Comparison of ENCODE assay signal across 12 mouse cellular contexts in genomic region chr9:123467141-123467620, GRCm38 (mm10). TPM values are rescaled to one million over a fixed set of nuclear protein-coding genes. Genes with fewer than 3 reads are reported as not detected.
DNase-seq lines count a peak whose midpoint lies in the region; ATAC-seq and TF ChIP-seq lines count a peak whose summit lies in the region.
"Had no signal": no experiment of that assay in that cellular context is flagged by ENCODE, and none has a peak within 500 bp of the region (broad histone marks: within the 10 kb centered on the region; RNA-seq: fewer than 3 reads in every experiment).

No protein-coding gene starts in this region.

- no peak for ATAC-seq in megakaryocyte progenitor cell, adult 5-6 weeks (replicated peaks; ENCODE audit: poor library complexity)

- H3K27ac ChIP-seq in layer of hippocampus, adult 2 months = peak overlapping the region; percentile 54; the same call in 1 of the 2 replicates
- H3K27ac ChIP-seq: lung, embryonic 15.5 days; neural tube, embryonic 13.5 days had no signal

- DNase-seq in gastrocnemius, adult 18-20 months (ENCODE audit: low spot score) = peak; percentile 59
- no peak for DNase-seq in gastrocnemius, postnatal 10 days
- DNase-seq in right cerebral cortex, postnatal 4 days = peak; percentile 16
- DNase-seq in right cerebral cortex, adult 18-20 months = no peak
- DNase-seq in layer of hippocampus, adult 2 months (ENCODE audit: low spot score in 2 of 2) = peak in 1 of 2 experiments; percentile 40
- no peak for DNase-seq in kidney, postnatal 36 days
- no peak for DNase-seq in B cell, adult 2 months
- DNase-seq: cerebellum, adult 9-11 months had no signal

- H3K4me3 ChIP-seq in layer of hippocampus, adult 2 months = no peak overlapping the region
- H3K4me3 ChIP-seq: erythroblast, embryonic 14.5 days; lung, embryonic 15.5 days; neural tube, embryonic 13.5 days had no signal

- no peak for TF ChIP-seq CTCF in layer of hippocampus, adult 2 months (conservative IDR thresholded peaks at IDR 0.05)

RNA-seq across cellular contexts. Expression of gene Limd1, which starts 11.3 kb away (rescaled TPM):
- 10 to 100 TPM; 31.3 to 37.1 TPM for total RNA-seq in gastrocnemius, adult 18-20 months (2021)
- total RNA-seq in gastrocnemius, postnatal 10 days (2021) = 10 to 100 TPM; 34.7 to 35.3 TPM
- total RNA-seq in layer of hippocampus, adult 2 months (2021) = 1 to 10 TPM; 5.7 to 7.6 TPM
- 24.2 and 24.6 TPM in 2 replicates for total RNA-seq in megakaryocyte progenitor cell, adult 5-6 weeks (2015)
- total RNA-seq in megakaryocyte progenitor cell, adult 5-6 weeks (2017) = 19.0 and 20.4 TPM in 2 replicates

Comparison
In these comparisons a context has a peak if more than half of its experiments do, and no peak if none do; other contexts are left out.
1. DNase-seq: peak in gastrocnemius, adult 18-20 months (single experiment) and right cerebral cortex, postnatal 4 days (single experiment); none in gastrocnemius, postnatal 10 days (single experiment), right cerebral cortex, adult 18-20 months (single experiment), kidney, postnatal 36 days (0 of 2) and B cell, adult 2 months (0 of 2).